Mouse (Mus musculus): ENCODE data around the gene Castor1.

GRCm38 (mm10) chr11:4262847-4263246 lies 44.8 kb downstream of the Castor1 start:
- TF ChIP-seq CTCF (IDR thresholded peaks at IDR 0.05; ENCODE audit: extremely low read depth, insufficient read depth, low read length) = no peak
- TF ChIP-seq POLR2A (IDR thresholded peaks at IDR 0.05; ENCODE audit: extremely low read depth, insufficient read depth, low read length) = no peak
